Mouse (Mus musculus) lung, embryonic 14.5 days (tissue): Measurements from ENCODE around the gene Prdm15. TPM values are rescaled to one million over a fixed set of nuclear protein-coding genes. Genes with fewer than 3 reads are reported as not detected.

Source experiments
- ATAC-seq: fragments of 200-750 bp; cut with Nextera tagmentation; 2 replicates; pipeline ENCODE4 v1.8.0; 2017; ENCODE audit warnings: mild to moderate bottlenecking, moderate TSS enrichment, moderate library complexity; ENCODE audit not compliant: insufficient read depth
- DNase-seq: peaks from one replicate; pipeline ENCODE4 v3.0.0-alpha.2; 2015
- H3K27ac ChIP-seq: fragments of 300-500 bp; sonication (generic); 2 replicates; pipeline ENCODE4 v1.5.1; 2014; ENCODE audit warnings: low read depth, mild to moderate bottlenecking, moderate library complexity
- H3K27me3 ChIP-seq: fragments of 300-500 bp; sonication (generic); 2 replicates; pipeline ENCODE4 v1.6.1; 2014; ENCODE audit warnings: low read length, control low read depth; ENCODE audit not compliant: insufficient read depth
- H3K36me3 ChIP-seq: fragments of 300-500 bp; sonication (generic); 2 replicates; pipeline ENCODE4 v1.6.1; 2014; ENCODE audit warnings: control low read depth; ENCODE audit not compliant: insufficient read depth
- H3K4me1 ChIP-seq: fragments of 300-500 bp; sonication (generic); 2 replicates; pipeline ENCODE4 v1.6.1; 2014; ENCODE audit warnings: antibody characterized with exemption, control low read depth; ENCODE audit not compliant: insufficient read depth
- H3K4me2 ChIP-seq: fragments of 300-500 bp; sonication (generic); 2 replicates; pipeline ENCODE4 v1.6.1; 2014; ENCODE audit warnings: mild to moderate bottlenecking
- H3K4me3 ChIP-seq: fragments of 300-500 bp; sonication (generic); 2 replicates; pipeline ENCODE4 v1.5.1; 2014; ENCODE audit warnings: low read depth, low read length
- H3K9ac ChIP-seq: fragments of 300-500 bp; sonication (generic); 2 replicates; pipeline ENCODE4 v1.6.1; 2014
- H3K9me3 ChIP-seq: fragments of 300-500 bp; sonication (generic); 2 replicates; pipeline ENCODE4 v1.6.1; 2016; ENCODE audit warnings: low read depth, low read length, control low read depth
- CTCF ChIP-seq: IDR thresholded peaks from 2 replicates; pipeline ENCODE4 v1.5.1; 2016; ENCODE audit warnings: antibody characterized with exemption, low read depth
- whole genome bisulfite sequencing: fragments of 180-500 bp; shearing (Covaris S2); extraction: QIAGEN DNeasy Blood & Tissue Kit; methylation state at CpG from one replicate; pipeline ENCODE4 v1.1.7; 2014; 5-methylcytosine and 5-hydroxymethylcytosine counted together
- polyA plus RNA-seq: library from polyadenylated mRNA; unstranded; fragments of >200 nt; fragmentation: Nextera tagmentation; extraction: Ambion mirVana; gene quantifications from 2 replicates; pipeline ENCODE4 v1.2.1, GENCODE M21; 2014

Prdm15 gene
- polyA plus RNA-seq, 1 experiment from 2014 or later, result 13.3 TPM

GRCm38 (mm10) chr16:97850667-97851060, 986 bp downstream of the Prdm15 start:
- H3K4me1 ChIP-seq, result 0 out of 2 replicates have a peak, but pooled peaks cover 4% of the 10 kb centered on the region
- under 1% methylated on average over 11 of the region's 11 CpGs for WGBS
- TF ChIP-seq CTCF, result no peak
- H3K27ac ChIP-seq, result peak overlapping the region; percentile 99
- no peaks in the 10 kb centered on the region for H3K9me3 ChIP-seq
- H3K4me2 ChIP-seq, result peak overlapping the region; percentile 81
- peaks cover 28% of the 10 kb centered on the region; the same call in 1 of the 2 replicates for H3K36me3 ChIP-seq
- no peaks in the 10 kb centered on the region for H3K27me3 ChIP-seq
- ATAC-seq (peak; percentile 62), DNase-seq (peak; percentile 61)
- H3K4me3 ChIP-seq, result peak overlapping the region; percentile 87
- H3K9ac ChIP-seq, result peak overlapping the region; percentile 98

GRCm38 (mm10) chr16:97848832-97849231, 2.8 kb downstream of the Prdm15 start:
- no peak for DNase-seq

GRCm38 (mm10) chr16:97844967-97845937, 6.4 kb downstream of the Prdm15 start:
- Histone ChIP-seq H3K27me3 (no peaks in the 10 kb centered on the region), H3K4me2 (no peak overlapping the region), H3K4me3 (no peak overlapping the region), H3K9me3 (no peaks in the 10 kb centered on the region), H3K36me3 (peaks cover 28% of the 10 kb centered on the region; the same call in 1 of the 2 replicates), H3K9ac (no peak overlapping the region), H3K4me1 (0 out of 2 replicates have a peak, but pooled peaks cover 4% of the 10 kb centered on the region), H3K27ac (peak overlapping the region; percentile 58; the same call in 1 of the 2 replicates)
- ATAC-seq, result peak; percentile 62; the same call in 1 of the 2 replicates
- WGBS, result 74% methylated on average over 12 of the region's 12 CpGs
- no peak for TF ChIP-seq CTCF
- DNase-seq, result peak; percentile 62

More at GRCm38 (mm10) chr16:97848832-97849231, 2.8 kb downstream of the Prdm15 start:
- H3K27me3 ChIP-seq, result no peaks in the 10 kb centered on the region
- no peak for TF ChIP-seq CTCF
- peaks cover 28% of the 10 kb centered on the region; the same call in 1 of the 2 replicates for H3K36me3 ChIP-seq
- no peak overlapping the region for H3K4me2 ChIP-seq
- no peak overlapping the region for H3K27ac ChIP-seq
- 77% methylated on average over 6 of the region's 6 CpGs for WGBS
- ATAC-seq, result no peak
- H3K4me1 ChIP-seq, result 0 out of 2 replicates have a peak, but pooled peaks cover 4% of the 10 kb centered on the region
- no peaks in the 10 kb centered on the region for H3K9me3 ChIP-seq
- H3K4me3 ChIP-seq, result no peak overlapping the region
- no peak overlapping the region for H3K9ac ChIP-seq

GRCm38 (mm10) chr16:97832154-97832553, 19.5 kb downstream of the Prdm15 start:
- ATAC-seq (no peak), DNase-seq (no peak)
- Histone ChIP-seq H3K9me3 (no peaks in the 10 kb centered on the region), H3K4me1 (no peaks in the 10 kb centered on the region), H3K27ac (no peak overlapping the region), H3K9ac (no peak overlapping the region), H3K36me3 (peaks cover 80% of the 10 kb centered on the region), H3K27me3 (no peaks in the 10 kb centered on the region), H3K4me2 (no peak overlapping the region), H3K4me3 (no peak overlapping the region)
- 82% methylated on average over 3 of the region's 3 CpGs for WGBS
- no peak for TF ChIP-seq CTCF

GRCm38 (mm10) chr16:97828207-97828606, 23.4 kb downstream of the Prdm15 start:
- WGBS, result 91% methylated on average over 1 of the region's 1 CpGs
- H3K9me3 ChIP-seq, result no peaks in the 10 kb centered on the region

GRCm38 (mm10) chr16:97823311-97824007, 28.2 kb downstream of the Prdm15 start:
- Histone ChIP-seq H3K9ac (no peak overlapping the region), H3K4me1 (no peaks in the 10 kb centered on the region), H3K9me3 (no peaks in the 10 kb centered on the region), H3K27ac (no peak overlapping the region), H3K4me3 (no peak overlapping the region), H3K4me2 (no peak overlapping the region), H3K36me3 (peaks cover 62% of the 10 kb centered on the region), H3K27me3 (no peaks in the 10 kb centered on the region)
- no peak for TF ChIP-seq CTCF
- 85% methylated on average over 6 of the region's 6 CpGs for WGBS
- no peak for DNase-seq
- no peak for ATAC-seq

More at GRCm38 (mm10) chr16:97828207-97828606, 23.4 kb downstream of the Prdm15 start:
- H3K27ac ChIP-seq, result no peak overlapping the region
- no peak overlapping the region for H3K4me2 ChIP-seq
- no peak overlapping the region for H3K9ac ChIP-seq
- no peak for ATAC-seq
- no peaks in the 10 kb centered on the region for H3K4me1 ChIP-seq
- DNase-seq, result no peak
- no peaks in the 10 kb centered on the region for H3K27me3 ChIP-seq
- TF ChIP-seq CTCF, result no peak
- H3K4me3 ChIP-seq, result no peak overlapping the region
- peaks cover 62% of the 10 kb centered on the region for H3K36me3 ChIP-seq
